Mouse (Mus musculus) right cerebral cortex, postnatal 4 days (tissue): ENCODE data around the gene Serpina3f.
"Not testable (repeated sequence)": the region's sequence is repeated elsewhere in the genome, so short reads cannot be mapped to it uniquely, and the experiment has no call there.

Experiments
- DNase-seq: peaks from one replicate; pipeline ENCODE4 v3.0.0-alpha.2; 2022

Gene Serpina3f

DNA sequence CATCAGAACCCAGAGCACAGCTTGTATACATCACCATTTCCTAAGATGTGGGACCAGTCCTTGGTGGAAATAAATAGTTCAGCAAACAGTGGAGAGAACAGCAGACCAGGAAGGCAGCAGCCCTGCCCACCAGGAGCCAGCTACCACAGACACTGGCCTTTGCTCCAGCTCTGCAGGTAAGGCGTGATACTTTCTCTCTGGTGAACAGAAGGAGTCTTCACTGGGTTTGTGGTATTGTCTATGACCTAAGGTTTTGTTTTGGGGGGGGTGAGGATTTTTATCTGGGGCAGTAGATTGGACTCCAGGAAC is at the start of gene Serpina3f:
Gene Serpina3f (plus strand): TSS at position 100 of the 309 bp plus-strand sequence.
- DNase-seq, result no peak

DNA sequence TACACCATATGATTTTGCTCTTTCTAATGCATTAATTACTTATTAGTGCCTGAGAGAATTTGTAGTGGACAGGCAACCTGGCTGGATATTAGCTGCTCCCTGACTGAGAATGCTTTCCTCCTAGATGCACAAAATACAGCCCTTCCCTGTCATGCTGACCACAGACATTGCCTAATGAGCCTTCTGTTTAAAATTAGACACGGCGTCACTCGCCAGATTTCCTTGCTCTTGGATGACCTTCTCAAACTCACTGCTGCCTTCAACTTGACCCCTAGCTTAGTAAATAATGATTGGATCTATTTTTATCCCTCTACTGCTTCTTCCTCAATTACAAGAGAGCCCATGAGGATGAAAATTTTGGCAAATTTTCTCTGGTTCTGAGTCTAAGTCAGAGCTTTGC is 39.6 kb upstream of the Serpina3f start:
- no peak for DNase-seq

DNA sequence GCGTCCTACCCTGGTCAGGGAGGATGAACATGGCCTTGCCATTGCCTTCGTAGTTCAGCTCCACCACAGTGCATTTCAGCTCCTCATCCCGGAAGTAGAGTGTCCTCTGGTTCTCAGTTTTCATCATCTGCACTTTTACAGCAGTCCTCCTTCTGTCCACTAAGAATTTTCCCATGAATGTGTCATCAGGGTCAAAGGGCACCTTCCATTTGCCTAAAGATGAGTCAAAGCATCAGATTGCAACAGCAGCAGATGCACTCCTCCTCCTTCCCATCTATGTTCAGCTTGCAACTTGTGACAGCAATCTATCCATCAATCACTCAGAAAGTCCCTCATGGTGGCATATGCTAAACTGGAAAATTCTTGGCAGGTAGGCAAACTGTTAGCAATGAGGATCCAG is 38.7 kb upstream of the Serpina3f start:
- DNase-seq, result no peak

DNA sequence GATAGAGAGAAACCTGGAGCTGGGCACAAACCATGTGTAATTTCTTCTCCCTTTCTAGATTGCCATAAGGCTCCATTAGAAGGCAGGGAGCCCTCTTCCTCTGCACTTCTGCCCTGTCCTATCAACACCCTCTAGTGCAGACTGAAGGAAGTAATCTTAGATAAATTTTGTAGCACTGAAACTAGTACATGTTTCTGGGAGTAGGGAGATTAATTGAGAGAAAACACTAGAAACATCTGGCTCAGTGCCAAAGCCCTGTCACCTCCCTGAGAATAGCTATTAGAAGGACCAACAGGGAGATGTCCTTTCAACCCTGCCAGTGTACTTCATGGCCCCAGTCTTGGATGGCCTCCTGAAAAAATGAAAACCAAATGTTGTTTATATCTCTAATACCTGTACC is 35.8 kb upstream of the Serpina3f start:
- no peak for DNase-seq

DNA sequence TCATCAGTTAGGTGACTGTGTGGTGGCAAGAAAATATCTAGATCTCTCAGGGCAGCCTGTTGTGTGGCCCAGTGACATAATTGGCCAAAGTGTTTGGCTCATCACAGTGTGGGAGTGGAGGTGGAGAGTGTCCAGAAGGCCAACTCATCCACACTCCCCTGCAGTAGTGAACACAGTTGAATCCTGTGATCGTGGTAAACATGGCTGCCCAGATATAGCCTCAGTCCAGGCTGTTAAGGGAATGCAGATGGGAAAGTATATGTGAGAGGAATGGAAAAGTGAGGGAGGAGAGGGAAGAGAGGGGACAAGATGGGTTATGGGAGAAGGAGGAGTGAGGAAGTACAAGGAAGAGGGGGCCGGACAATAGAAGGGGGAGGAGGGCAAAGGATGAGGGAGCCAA is 35.4 kb upstream of the Serpina3f start:
- DNase-seq, result no peak

DNA sequence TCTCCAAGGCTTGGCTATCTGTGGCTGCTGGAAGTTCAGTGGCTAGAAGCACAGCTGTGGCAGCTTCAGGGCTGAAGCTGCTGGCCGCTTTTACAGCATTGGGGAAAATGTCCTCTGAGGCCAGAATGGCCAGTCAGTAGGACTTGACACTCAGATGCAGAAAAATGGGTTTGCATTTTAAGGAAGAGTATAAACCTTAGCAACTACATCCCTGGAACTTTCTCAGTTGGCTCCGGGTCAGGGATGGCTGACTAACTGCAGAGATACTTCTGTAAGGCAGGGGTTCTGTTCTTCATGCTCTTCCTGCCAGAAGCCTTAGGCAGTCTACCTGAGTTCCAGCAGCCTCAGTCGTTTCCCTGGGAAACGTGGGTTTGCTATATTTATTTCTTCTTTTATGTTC is 29.3 kb upstream of the Serpina3f start:
- DNase-seq, result no peak

DNA sequence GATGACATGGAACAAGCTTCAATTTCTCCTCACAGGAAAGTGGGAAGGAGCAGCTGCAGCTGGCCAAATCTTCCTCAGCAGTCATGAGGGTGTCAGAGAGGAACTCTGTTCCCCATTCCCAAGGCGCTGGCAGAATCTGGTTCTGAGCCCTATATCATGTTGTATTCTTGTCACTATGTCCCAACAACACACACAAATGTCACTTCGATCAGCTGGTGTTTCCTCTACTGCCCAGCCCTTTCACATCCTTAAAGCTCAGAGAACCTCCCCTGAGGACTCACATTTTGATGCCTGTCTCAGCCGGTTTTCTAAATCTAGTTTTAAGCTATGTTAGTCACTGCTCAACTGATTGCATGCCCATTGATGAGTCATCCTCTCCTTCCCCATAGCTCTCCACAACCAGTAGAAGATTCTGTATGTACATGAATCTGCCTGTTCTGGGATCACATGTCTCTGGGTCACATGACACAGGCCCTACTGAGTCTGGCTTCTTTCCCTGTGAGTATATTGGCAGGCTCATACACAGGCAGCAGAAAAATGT is 28.2 kb upstream of the Serpina3f start:
- DNase-seq, result no peak

DNA sequence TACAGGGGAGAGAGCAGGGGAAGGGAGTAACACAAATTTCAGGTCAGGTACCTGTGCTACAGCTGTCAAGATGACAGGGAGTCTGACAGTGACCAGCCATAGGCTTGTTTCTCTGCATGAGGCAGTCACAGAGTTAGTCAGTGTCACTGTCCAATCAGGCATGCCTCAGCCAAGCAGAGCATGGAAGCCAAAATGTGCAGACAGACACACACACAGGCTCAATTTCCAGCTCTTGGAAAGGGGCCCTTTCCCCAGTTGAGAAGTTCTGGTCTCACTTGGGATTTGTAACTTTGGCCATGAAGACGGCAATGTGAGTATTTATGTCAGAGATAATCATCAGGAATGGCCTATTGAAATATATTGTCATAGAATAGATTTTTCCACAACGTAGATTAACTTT is 25.1 kb upstream of the Serpina3f start:
- no peak for DNase-seq

DNA sequence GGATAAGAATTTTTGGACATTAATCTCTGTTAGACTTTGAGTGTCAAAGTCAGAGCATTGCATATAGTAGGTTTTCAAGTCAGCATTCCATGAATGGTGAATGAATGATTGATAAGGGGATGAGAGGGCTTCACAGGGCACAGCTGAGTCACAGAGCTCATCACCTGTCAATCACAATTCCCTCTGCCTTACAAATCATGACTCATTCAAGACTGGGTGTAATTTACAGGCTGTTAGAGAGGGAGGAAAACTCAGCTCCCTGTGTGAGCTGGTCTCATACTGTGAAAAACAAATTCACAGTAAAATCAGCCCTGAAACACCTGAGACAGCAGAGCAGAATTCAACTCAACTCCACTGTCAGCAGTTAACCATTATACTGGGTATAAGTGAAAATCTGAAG is 23.5 kb upstream of the Serpina3f start:
- DNase-seq, result no peak

DNA sequence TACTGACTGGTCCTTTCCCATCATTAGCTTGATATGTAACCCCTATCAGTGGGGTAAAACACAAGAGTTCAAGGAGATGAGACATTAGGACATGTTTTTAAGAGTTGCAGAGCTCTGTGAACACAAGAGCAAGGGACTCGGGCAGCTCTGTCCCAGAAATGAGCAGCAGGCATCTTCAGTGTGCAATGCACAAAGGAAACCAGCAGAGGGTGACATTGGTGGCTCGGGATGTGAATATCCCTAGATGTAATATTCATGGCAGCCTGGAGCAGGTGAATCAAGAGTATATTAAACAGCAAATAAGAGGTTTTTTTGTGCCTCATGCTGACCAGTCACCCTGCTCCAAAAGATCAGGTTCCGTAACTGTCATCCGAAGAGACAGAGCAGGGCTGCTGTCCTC is 5.2 kb upstream of the Serpina3f start:
- no peak for DNase-seq

DNA sequence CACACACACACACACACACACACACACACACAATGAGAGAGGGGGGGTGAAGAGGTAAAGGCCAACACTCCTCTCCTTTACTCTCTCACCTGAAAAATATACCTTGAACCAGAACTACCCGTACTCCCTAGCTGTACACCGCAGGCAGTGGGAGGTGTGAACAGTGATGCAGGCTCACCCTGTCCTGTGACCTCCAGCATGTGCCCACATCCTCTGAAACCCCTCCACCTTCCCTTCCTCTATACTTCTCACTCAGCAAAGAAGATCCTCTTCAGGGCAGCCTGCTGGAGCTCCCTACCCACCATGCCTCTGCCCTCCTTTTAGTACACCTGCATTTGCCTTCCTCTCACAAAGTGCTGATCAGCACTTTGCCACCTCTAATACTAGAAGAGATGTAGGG is 4.5 kb upstream of the Serpina3f start:
- no peak for DNase-seq

DNA sequence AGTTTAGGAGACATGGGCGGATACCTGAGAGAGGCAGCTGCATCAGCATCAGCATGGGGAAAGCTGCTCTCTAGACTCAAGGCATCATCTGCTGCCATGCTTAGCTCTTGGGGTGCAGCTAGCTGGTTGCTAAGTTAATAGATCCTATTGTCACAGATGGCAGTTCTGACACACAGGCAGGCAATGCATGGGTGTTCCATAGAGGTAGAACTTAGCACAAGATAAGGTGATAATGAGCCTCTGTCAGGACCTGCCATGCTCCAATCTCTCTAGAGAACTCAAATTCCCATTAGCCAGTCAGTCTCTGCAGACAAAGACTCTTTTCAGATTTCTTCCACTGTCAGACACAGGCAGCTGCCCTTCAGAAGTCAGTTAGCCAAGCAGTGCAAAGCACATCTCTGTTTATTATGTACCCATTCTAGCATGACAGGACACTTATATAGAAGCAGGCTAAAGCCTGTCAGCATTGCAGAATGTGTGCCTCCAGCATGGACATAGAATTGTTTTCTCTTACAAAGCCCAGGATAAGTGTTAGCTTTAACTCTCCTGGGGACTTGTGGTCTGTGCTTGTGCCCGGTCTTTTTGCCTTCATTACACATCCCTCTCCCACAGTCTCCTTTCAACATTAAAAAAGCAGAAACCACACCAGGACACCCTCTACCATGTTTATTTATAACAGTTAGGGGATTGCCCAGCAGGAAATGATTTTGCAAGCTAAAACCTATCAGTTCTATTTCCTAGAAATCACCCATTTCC is 477 bp upstream of the Serpina3f start:
- DNase-seq, result no peak

DNA sequence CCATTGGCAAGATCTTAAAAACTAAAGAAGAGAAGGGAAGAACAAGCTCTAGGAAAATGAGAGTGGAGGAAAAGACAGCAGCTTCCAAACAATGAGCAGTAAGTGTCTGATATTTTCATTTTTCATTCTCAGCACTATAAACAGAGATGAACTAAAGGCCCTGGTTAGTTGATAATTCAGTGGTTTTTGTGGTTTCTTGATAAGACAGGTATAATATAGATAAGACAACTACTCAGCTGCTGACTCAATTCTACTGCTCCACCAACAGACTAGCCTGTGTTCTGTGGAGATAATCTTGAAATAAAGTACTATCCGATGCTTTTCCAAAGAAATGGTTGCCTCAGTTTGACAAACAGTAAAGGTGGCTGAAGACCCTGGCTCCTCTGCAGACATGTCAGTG is 905 bp downstream of the Serpina3f start:
- no peak for DNase-seq

DNA sequence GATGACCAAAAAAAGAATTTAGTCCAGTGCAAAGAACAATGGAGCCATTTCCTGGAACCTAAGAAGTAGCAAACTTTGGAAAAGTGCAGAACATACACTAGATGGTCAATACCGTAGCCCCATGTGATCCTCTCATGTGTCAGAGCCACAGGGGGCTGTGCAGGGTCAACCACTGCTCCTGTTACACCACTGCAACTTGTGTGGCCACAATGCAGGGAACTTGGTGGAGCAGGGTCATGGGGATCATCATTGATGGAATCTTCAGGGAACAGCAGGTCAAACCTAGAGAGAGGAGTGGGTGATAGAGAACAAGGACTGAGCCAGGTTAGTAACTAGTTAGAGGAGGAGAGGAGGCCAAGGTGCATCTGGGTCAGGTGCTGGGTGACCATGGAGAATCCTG is 7.3 kb downstream of the Serpina3f start:
- DNase-seq, result no peak

DNA sequence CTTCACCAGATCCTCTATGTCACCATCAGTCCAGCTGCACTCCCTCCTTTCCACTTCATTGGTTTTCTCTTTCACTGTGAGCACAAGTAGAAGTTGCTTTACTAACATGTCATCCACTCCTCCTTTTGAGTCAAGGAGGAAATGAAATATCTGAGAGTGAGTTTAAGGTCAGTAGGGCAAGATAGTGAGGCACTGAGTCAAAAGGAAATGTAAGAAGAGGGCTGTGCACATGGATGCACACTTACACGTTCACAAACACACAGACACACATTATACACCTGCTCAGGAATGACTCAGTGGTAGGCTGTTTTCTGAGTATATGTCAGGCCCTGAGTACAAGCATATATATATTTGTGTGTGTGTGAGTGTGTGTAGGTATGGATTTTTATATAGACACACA is 9.3 kb downstream of the Serpina3f start:
- DNase-seq, result no peak

DNA sequence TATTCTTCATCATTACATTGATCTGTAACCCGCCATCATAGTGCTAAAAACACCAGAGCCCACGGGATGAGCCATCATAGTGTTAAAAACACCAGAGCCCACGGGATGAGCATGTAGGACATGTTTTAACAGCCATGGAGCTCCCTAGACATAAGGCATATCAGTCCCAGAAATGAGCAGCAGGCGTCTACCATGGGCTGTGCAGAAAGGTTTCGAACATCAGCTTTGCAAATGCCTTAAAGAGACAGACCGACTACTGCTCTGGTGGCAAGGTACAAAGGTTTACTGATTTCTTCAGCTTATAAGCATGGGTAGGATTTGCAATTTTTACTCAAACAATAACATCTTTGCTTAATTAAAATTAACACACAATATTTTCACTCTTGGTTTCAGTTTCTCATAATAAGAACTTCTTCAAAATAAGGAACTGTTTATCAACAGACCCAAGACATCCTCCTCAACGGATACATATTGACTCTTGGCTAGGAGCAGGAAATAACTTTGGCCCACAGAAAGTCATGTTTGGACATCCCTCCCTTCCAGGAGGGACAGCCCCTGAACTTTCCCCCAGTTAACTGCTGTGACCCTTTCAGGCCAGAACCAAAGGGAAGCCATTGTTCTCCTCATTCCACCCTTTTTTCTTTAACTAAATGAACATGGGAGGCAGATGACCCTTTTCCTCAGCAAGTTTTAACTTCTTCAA is 10.4 kb downstream of the Serpina3f start:
- DNase-seq, result no peak

DNA sequence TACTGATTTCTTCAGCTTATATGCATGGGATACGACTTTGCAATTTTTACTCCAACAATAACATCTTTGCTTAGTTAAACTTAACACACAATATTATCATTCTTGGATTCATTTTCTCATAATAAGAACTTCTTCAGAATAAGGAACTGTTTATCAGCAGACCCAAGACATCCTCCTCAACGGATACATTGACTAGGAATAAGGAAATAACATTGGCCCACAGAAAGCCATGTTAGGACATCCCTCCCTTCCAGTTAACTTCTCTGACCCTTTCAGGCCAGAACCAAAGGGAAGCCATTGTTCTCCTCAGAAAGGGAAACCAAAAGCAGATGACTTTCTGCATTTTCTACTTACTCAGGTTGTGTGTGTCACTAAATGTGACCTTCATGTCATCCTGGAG is 16.4 kb downstream of the Serpina3f start:
- DNase-seq, result no peak

DNA sequence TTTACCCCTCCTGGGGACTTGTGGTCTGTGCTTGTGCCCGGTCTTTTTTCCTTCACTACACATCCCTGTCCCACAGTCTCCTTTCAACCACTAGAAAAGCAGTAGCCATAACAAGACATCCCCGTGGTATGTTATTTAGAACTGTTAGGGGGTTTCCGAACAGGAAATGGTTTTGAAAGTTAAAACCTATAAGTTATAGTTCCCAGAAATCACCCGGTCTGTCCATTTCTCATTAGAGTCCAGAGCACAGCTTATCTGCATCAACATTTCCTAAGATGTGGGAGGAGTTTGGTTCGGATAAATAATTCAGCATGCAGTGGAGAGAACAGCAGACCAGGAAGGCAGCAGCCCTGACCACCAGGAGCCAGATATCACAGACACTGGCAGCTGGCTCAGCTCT is 21.6 kb downstream of the Serpina3f start, which contains the start of gene Serpina3g:
Gene Serpina3g (plus strand): TSS at position 331 of the 400 bp plus-strand sequence.
- DNase-seq, result no peak

DNA sequence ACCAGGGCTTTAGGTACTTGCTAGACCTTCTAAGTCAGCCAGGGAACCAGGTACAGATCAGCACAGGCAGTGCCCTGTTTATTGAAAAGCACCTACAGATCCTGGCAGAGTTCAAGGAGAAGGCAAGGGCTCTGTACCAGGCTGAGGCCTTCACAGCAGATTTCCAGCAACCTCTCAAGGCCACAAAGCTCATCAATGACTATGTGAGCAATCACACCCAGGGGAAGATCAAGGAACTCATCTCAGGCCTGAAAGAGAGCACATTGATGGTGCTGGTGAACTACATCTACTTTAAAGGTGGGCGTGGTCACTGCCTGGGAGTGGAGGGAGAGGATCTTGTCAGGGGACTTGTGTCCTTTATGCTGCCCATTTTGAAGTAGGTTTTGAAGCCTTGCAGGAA is 23.7 kb downstream of the Serpina3f start:
- DNase-seq, result not testable (repeated sequence)

DNA sequence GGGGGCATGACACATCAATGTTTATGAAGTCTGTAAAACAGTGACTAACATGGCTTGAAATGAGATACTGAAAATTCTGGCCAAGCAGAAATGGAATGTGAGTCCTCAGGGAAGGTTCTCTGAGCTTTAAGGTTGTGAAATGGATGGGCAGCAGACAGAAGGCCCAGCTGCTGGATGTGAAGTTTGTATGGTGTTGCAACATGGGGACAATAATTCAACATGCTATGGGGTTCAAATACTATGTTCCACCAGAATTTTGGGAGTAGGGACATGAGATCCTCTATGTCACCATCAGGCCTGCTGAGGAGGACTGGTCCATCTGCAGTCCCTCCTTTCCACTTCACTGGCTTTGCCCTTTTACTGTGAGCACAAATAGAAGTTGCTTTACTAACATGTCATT is 29.0 kb downstream of the Serpina3f start:
- no peak for DNase-seq

DNA sequence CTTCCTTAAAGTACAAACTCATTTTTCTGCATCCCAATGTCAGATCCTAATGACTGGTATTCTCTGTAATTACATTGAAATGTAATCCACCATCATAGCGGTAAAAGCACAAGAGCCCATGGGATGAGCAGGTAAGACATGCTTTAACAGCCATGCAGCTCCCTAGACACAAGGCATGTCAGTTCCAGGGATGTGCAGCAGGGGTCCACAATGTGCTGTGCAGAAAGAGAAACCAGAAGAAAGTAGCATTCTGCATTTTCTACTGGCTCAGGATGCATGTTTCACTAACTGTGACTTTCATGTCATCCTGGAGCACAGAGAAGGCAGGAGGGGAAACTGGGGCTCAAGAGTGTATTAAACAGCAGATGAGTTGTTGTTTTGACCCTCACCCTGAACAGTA is 30.7 kb downstream of the Serpina3f start:
- peak; percentile 40 for DNase-seq

DNA sequence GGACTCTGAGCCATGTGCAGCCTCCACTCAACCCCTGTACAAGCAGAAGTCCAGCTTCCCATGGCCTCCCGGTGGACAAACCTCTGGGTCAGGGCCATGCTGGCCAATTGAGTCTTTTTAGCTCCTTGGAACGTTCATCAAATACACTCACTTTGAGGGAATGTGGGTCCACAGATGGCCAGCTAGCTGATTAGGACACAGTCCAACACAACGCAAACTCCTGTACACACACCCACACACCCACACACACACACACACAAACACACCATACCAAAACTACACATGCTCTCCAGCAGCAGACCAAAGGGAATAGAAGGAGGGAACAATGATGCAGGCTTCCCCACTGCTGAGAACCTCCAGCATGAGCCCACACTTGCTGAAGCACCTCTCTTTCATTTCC is 31.3 kb downstream of the Serpina3f start:
- no peak for DNase-seq

DNA sequence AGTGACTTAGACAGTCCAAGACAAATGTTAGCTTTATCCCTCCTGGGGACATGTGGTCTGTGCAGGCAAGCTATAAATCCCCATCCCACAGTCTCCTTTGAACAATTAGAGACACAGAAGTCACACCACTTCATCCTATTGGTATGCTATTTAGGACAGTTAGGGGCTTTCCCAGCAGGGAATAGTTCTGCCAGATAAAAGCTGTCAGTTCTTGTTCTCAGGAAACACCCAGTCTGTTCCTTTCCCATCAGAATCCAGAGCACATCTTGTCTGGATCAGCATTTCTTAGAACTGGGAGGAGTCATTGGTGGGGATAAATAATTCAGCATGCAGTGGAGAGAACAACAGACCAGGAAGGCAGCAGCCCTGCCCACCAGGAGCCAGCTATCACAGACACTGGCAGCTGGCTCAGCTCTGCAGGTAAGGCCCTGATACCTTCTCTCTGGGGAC is 33.2 kb downstream of the Serpina3f start:
- no peak for DNase-seq

DNA sequence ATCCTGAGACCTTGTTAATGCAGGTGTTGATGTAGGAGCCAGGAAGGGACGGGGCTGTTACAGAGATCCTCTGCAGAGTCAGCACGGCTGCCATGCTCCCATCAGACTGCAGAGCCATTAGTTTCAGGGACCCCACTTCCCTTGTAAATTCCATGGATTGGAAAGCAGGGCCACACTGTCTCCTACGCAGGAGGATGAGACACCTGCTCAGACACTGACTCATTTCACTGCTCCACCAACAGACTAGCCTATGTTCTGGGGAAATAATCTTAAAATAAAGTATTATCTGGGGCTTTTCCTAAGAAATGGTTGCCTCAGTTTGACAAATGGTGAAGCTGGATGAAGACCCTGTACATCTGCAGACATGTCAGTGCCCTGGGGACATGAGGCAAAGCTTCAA is 33.9 kb downstream of the Serpina3f start:
- no peak for DNase-seq

DNA sequence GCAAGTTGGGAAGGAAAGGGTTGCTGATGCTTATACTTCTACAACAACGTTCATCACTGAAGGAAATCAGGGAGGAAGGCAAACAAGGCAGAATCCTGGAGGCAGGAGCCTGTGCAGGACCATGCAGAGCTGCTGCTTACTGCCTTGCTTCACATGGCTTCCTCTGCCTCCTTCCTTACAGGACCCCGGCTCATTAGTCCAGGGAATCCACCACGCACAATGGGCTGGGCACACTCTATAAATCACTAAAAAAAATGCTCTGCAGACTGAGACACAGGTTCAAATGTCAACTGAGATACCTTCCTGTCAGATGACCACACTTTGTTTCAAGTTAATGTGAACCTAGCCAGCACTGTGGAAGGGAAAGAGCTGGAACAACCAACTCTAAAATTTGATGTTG is 46.7 kb downstream of the Serpina3f start:
- no peak for DNase-seq
